Mouse (Mus musculus): Measurements from ENCODE around the gene Kcnn1. TPM values are rescaled to one million over a fixed set of nuclear protein-coding genes. Genes with fewer than 3 reads are reported as not detected.
"Not testable (repeated sequence)": the region's sequence is repeated elsewhere in the genome, so short reads cannot be mapped to it uniquely, and the experiment has no call there.

Gene Kcnn1
- polyA plus RNA-seq, 1 experiment from 2014 or later, result 5.9 TPM

GRCm38 (mm10) chr8:70827010-70827409 is 36.0 kb downstream of the Kcnn1 start:
- Histone ChIP-seq H3K4me3 (no peak overlapping the region), H3K36me3 (replicated peaks) (no peaks in the 10 kb centered on the region), H3K27ac (no peak overlapping the region), H3K9me3 (peaks cover 7% of the 10 kb centered on the region; the same call in 1 of the 2 replicates), H3K4me1 (peaks cover 15% of the 10 kb centered on the region), H3K27me3 (ENCODE audit: poor library complexity, severe bottlenecking) (peaks cover 8% of the 10 kb centered on the region)
- 97% methylated on average over 2 of the region's 2 CpGs for WGBS
- no peak for DNase-seq (ENCODE audit: extremely low spot score, low spot score)

GRCm38 (mm10) chr8:70825816-70826215 is 37.2 kb downstream of the Kcnn1 start:
- 86% methylated on average over 8 of the region's 8 CpGs for WGBS
- peaks cover 7% of the 10 kb centered on the region; the same call in 1 of the 2 replicates for H3K9me3 ChIP-seq
- H3K36me3 ChIP-seq (replicated peaks), result no peaks in the 10 kb centered on the region
- DNase-seq (ENCODE audit: extremely low spot score, low spot score), result no peak
- no peak overlapping the region for H3K27ac ChIP-seq
- peaks cover 19% of the 10 kb centered on the region for H3K4me1 ChIP-seq
- H3K4me3 ChIP-seq, result no peak overlapping the region
- H3K27me3 ChIP-seq (ENCODE audit: poor library complexity, severe bottlenecking), result peaks cover 19% of the 10 kb centered on the region

DNA sequence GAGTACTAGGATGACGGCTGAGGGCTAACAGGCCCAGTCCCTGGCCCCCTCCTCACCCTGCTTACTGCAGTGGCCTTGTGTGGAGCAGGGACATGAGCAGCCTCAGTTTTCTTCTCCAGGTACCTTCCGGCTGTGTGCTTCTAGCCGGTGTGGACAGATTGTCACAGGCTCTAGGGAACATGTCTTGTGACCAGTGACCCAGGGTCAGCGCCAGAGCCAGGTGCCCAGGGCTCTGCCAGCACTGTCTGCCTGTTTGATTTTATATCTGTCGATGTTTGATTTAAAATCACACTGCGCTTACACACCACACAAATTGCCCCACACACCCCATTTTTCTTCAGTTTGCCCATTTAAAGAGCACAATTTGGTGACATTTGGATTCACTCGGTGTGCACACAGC is 39.3 kb downstream of the Kcnn1 start:
- Histone ChIP-seq H3K36me3 (replicated peaks) (no peaks in the 10 kb centered on the region), H3K9me3 (peaks cover 17% of the 10 kb centered on the region; the same call in 1 of the 2 replicates), H3K27me3 (ENCODE audit: poor library complexity, severe bottlenecking) (peaks cover 40% of the 10 kb centered on the region), H3K4me1 (peaks cover 28% of the 10 kb centered on the region), H3K27ac (no peak overlapping the region), H3K4me3 (no peak overlapping the region)
- no peak for DNase-seq (ENCODE audit: extremely low spot score, low spot score)
- 87% methylated on average over 7 of the region's 7 CpGs for WGBS

DNA sequence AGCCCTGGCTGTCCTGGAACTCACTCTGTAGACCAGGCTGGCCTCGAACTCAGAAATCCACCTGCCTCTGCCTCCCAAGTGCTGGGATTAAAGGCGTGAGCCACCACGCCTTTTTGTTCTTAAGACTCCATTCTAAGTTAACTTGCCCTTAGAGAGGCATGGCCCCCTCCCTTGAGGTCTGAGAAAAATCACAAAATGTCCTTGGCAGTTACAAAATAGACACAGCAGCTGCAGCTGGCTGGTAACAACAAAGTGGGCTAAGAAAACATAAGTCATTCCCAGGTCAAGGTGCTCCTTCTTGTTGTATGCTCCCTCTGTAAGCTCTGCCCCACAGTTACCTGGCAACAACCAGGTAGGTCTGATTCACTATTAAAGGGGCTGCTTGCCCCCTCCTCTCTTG is 40.5 kb downstream of the Kcnn1 start:
- H3K27ac ChIP-seq; H3K4me3 ChIP-seq; H3K36me3 ChIP-seq (replicated peaks); DNase-seq (ENCODE audit: extremely low spot score, low spot score): not testable (repeated sequence)
- WGBS, result 83% methylated on average over 3 of the region's 3 CpGs
- H3K4me1 ChIP-seq, result peaks cover 28% of the 10 kb centered on the region
- H3K27me3 ChIP-seq (ENCODE audit: poor library complexity, severe bottlenecking), result peaks cover 51% of the 10 kb centered on the region
- peaks cover 21% of the 10 kb centered on the region; the same call in 1 of the 2 replicates for H3K9me3 ChIP-seq

DNA sequence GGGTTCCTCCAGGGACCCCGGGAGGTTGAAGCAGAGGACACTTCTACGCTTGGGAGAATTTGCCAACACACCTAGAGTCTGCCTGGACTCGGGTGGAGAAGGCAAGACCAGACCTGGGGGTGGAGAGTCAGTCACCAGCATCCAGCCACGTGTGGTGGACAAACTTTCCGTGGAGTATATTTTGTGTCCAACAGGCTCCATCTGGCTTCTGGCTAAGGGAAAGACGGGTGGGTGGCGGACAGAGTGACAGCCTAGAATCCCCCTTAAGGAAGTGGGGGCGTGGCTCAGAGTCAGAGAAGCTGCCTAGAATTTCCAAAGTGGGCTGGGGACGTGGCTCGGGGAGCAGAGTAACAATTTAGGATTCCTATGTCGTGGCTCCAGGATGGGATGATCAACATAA is 41.1 kb downstream of the Kcnn1 start:
- Histone ChIP-seq H3K4me3 (no peak overlapping the region), H3K27me3 (ENCODE audit: poor library complexity, severe bottlenecking) (peaks cover 57% of the 10 kb centered on the region), H3K9me3 (peaks cover 20% of the 10 kb centered on the region; the same call in 1 of the 2 replicates), H3K36me3 (replicated peaks) (no peaks in the 10 kb centered on the region), H3K27ac (no peak overlapping the region), H3K4me1 (peaks cover 30% of the 10 kb centered on the region)
- WGBS, result 53% methylated on average over 11 of the region's 11 CpGs
- DNase-seq (ENCODE audit: extremely low spot score, low spot score), result no peak

GRCm38 (mm10) chr8:70821399-70821962 is 41.6 kb downstream of the Kcnn1 start:
- no peak overlapping the region for H3K4me3 ChIP-seq
- H3K36me3 ChIP-seq (replicated peaks), result no peaks in the 10 kb centered on the region
- 17% methylated on average over 30 of the region's 30 CpGs for WGBS
- H3K27me3 ChIP-seq (ENCODE audit: poor library complexity, severe bottlenecking), result peaks cover 62% of the 10 kb centered on the region
- no peak overlapping the region for H3K27ac ChIP-seq
- DNase-seq (ENCODE audit: extremely low spot score, low spot score), result peak; percentile 74
- H3K4me1 ChIP-seq, result peaks cover 35% of the 10 kb centered on the region
- peaks cover 15% of the 10 kb centered on the region; the same call in 1 of the 2 replicates for H3K9me3 ChIP-seq

DNA sequence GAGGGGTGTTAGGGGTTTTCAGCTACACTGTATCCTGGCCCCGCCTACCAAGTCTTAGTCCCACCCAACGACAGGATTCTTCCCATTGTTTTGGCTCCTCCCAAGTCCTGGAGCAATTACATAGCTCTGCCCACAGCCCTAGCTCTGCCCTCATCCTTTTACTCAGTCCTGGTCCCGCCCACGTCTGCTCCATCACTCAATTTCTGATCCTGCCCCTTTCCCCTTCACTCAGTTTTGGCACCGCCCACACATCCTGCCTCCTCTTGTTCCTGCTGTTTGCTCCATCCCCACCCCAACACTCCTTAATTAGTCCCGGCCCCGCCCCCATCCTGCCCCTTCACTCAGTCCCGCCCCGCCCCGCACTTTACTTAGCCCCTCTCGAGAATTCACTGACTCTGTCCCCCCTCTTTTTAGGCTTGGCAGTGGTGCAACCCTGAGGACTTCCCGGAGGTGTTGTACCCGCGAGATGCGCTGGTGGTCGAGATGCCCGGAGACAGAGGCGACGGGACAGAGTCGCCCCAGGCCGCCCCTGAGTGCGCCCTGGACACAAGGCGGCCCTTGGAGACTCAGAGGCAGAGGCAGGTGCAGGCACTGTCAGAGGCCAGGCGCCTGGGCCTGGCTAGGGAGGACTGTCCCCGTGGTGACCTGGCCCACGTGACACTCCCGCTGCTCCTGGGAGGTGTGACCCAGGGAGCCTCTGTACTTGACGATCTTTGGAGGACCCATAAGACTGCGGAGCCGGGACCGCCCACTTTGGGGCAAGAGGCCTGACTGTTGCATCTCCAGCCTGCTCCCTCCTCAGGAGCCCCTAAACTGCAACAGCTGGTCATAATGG is 42.7 kb downstream of the Kcnn1 start:
- peak; percentile 74 for DNase-seq (ENCODE audit: extremely low spot score, low spot score)
- Histone ChIP-seq H3K27me3 (ENCODE audit: poor library complexity, severe bottlenecking) (peaks cover 74% of the 10 kb centered on the region), H3K9me3 (peaks cover 14% of the 10 kb centered on the region; the same call in 1 of the 2 replicates), H3K36me3 (replicated peaks) (no peaks in the 10 kb centered on the region), H3K4me3 (peak overlapping the region; percentile 35), H3K4me1 (peaks cover 38% of the 10 kb centered on the region), H3K27ac (peak overlapping the region; percentile 40; the same call in 1 of the 2 replicates)
- 3% methylated on average over 31 of the region's 31 CpGs for WGBS

DNA sequence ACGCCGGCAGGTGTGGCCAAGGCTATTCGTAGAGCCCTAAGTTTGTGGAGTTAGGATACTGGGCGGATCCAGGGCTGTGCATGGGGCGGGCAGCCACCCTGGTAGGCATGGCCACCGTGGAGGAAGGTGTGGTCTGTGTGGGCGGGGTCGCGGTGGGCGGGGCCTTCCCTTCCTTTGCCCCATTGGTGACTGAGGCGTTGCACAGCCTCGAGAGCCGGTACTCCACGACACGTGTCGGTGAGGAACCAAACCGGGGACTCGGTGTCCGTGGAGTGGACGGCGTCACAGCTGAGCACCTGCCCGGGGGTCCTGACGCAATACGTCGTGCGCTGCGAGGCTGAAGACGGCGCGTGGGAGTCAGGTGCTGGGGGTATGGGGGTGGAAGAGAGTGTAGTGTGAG is 46.4 kb downstream of the Kcnn1 start:
- peak overlapping the region; percentile 42 for H3K4me3 ChIP-seq
- no peaks in the 10 kb centered on the region for H3K36me3 ChIP-seq (replicated peaks)
- peaks cover 36% of the 10 kb centered on the region for H3K4me1 ChIP-seq
- 8% methylated on average over 30 of the region's 30 CpGs for WGBS
- no peak overlapping the region for H3K27ac ChIP-seq
- peaks cover 85% of the 10 kb centered on the region for H3K27me3 ChIP-seq (ENCODE audit: poor library complexity, severe bottlenecking)
- peaks cover 14% of the 10 kb centered on the region; the same call in 1 of the 2 replicates for H3K9me3 ChIP-seq
- peak; percentile 48 for DNase-seq (ENCODE audit: extremely low spot score, low spot score)

- Histone ChIP-seq H3K27ac (no peak overlapping the region), H3K36me3 (replicated peaks) (no peaks in the 10 kb centered on the region), H3K4me3 (no peak overlapping the region), H3K9me3 (no peaks in the 10 kb centered on the region), H3K27me3 (ENCODE audit: poor library complexity, severe bottlenecking) (peaks cover 69% of the 10 kb centered on the region), H3K4me1 (peaks cover 33% of the 10 kb centered on the region)
- DNase-seq (ENCODE audit: extremely low spot score, low spot score), result no peak
- 69% methylated on average over 4 of the region's 4 CpGs for WGBS
Measured at GRCm38 (mm10) chr8:70812885-70813284, 50.2 kb downstream of the Kcnn1 start.

GRCm38 (mm10) chr8:70812055-70812454 is 51.0 kb downstream of the Kcnn1 start:
- Histone ChIP-seq H3K27me3 (ENCODE audit: poor library complexity, severe bottlenecking) (peaks cover 66% of the 10 kb centered on the region), H3K9me3 (no peaks in the 10 kb centered on the region), H3K36me3 (replicated peaks) (no peaks in the 10 kb centered on the region), H3K4me1 (peaks cover 34% of the 10 kb centered on the region), H3K4me3 (no peak overlapping the region), H3K27ac (no peak overlapping the region)
- DNase-seq (ENCODE audit: extremely low spot score, low spot score), result no peak
- 45% methylated on average over 4 of the region's 4 CpGs for WGBS

GRCm38 (mm10) chr8:70810962-70811680 is 51.9 kb downstream of the Kcnn1 start:
- Histone ChIP-seq H3K9me3 (no peaks in the 10 kb centered on the region), H3K4me3 (no peak overlapping the region), H3K4me1 (peaks cover 26% of the 10 kb centered on the region), H3K27ac (no peak overlapping the region), H3K36me3 (replicated peaks) (no peaks in the 10 kb centered on the region), H3K27me3 (ENCODE audit: poor library complexity, severe bottlenecking) (peaks cover 66% of the 10 kb centered on the region)
- 78% methylated on average over 20 of the region's 20 CpGs for WGBS
- DNase-seq (ENCODE audit: extremely low spot score, low spot score), result no peak

DNA sequence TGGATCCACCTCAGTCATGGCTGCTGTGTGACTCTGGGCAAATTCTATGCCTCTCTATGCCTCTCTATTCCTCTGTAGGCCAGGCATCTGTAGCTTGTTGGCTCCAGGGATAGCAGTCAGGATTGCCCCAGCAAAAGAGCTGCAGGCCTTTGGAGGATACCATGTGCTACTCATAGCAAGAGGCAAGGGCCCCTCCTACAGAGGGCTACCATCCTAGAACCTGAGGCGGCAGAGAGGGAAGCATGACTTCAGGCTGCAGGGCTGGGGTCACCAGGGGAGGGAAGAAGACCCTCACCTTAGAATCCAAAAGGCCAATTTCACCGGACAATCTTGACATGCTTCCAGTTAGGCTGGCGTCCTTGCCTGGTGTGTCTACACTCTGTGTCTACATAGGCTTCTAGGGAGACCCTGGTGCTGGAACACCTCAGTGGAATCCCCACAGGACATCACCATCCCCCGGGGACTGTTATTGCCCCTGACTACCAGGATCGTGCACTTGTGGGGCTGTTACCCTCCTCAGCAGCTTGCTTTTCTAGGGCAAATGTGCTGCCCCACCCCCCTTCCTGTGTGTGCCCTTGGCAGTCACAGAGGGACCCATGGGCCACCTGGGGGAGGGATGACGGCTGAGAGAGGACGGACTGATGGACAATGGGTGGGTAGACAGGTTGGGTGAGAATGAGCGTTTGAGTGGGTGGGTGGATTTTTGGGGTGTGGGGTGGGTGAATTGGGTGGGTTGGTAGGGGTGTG is 53.9 kb downstream of the Kcnn1 start:
- no peak overlapping the region for H3K4me3 ChIP-seq
- H3K4me1 ChIP-seq, result peaks cover 37% of the 10 kb centered on the region
- DNase-seq (ENCODE audit: extremely low spot score, low spot score), result no peak
- H3K27me3 ChIP-seq (ENCODE audit: poor library complexity, severe bottlenecking), result peaks cover 68% of the 10 kb centered on the region
- H3K9me3 ChIP-seq, result no peaks in the 10 kb centered on the region
- 86% methylated on average over 8 of the region's 8 CpGs for WGBS
- H3K27ac ChIP-seq, result no peak overlapping the region
- no peaks in the 10 kb centered on the region for H3K36me3 ChIP-seq (replicated peaks)

Data from forebrain, embryonic 10.5 days (tissue).